Mouse (Mus musculus) layer of hippocampus, adult 8-10 months (tissue): Measurements from ENCODE around the gene Dck. TPM values are rescaled to one million over a fixed set of nuclear protein-coding genes. Genes with fewer than 3 reads are reported as not detected.

Source experiments
- DNase-seq, 2 experiments: peaks; one replicate each; pipeline ENCODE4 v3.0.0; 2022; ENCODE audit warnings: low spot score in 2 of 2
- total RNA-seq, 4 experiments: library from RNA; stranded (reverse); gene quantifications; 2 replicates each; pipeline ENCODE4 v1.2.4; 2022

The Dck gene
- total RNA-seq, 4 experiments from 2014 or later, result 12.1 to 14.0 (median 12.9) TPM

- peak in 1 of 2 experiments; percentile 46 for DNase-seq
Observed at GRCm38 (mm10) chr5:88791256-88792245, 26.8 kb downstream of the Dck start.

DNA sequence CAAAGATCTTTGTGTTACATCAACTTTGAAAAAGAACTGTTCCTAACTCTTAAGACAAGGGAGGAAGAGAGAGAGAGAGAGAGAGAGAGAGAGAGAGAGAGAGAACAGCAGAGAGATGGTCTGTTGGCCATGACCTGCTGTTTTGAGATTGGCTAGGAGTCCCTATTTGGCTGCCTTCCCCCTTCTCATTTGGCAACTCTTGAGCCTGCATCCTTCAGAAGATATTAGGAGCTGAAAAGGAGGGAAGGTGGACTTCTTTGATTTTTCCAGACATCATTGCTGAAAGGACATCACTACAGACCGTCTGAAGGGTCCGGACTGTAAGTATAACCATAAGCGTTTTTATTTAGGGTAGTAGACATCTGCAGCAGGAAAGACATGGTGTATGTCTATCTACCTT, 28.9 kb downstream of the Dck start:
- no peak for DNase-seq

DNA sequence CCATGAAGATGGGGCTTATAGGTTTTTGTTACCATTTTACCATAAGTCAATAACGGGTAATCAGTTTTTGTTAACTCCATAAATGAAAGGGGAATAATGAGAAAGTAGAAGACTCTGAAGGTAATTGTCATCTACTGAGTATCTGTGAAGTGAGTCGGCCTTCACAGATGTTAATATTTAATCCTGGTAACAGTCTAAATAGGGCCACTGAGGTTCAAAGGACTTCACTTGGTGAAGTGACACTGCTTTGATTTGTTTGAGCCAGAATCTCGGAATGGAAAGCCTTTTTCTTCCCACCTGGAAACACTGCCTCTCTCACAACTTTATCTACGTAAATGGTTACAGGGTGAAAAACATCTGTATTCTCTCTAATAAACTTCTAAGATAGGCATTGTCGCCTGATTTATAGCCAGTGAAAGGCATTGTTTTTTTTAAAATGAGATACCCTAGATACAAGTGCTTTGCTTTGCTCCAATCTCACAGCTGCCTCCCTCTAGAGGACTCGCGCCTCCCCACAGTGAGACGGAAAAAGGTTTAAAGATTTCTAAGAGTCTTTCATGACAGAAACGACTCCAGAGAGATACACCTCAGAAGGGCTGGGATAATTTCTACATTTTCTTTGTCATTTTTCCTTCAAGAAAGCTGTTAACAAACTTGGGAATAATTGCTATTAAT, 31.3 kb downstream of the Dck start:
- no peak for DNase-seq

- DNase-seq, result no peak
Observed at GRCm38 (mm10) chr5:88796588-88796987, 31.8 kb downstream of the Dck start.

GRCm38 (mm10) chr5:88797121-88797520, 32.3 kb downstream of the Dck start:
- no peak for DNase-seq

DNA sequence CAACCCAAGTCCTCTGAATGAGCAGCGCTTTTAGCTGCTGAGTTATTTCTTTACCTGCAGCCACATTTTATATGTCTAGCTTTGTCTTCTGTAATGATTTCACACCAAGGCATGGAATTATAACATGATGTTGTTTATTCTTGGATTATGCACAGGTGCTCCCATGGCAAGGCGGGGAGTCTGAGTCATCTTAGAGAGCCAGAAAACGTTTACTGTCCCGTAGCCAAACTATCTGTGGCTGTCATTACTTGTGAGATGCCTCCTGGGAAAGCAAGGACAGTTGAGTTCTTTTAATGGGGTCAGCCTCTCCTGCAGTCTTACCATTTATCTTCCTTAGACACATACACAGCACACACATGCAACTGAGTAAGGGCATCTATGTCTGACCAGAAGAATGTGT, 40.8 kb downstream of the Dck start:
- DNase-seq, result no peak

- no peak for DNase-seq
Observed at GRCm38 (mm10) chr5:88806278-88806677, 41.5 kb downstream of the Dck start.

GRCm38 (mm10) chr5:88807342-88807741, 42.5 kb downstream of the Dck start:
- DNase-seq, result peak in 1 of 2 experiments; percentile 18

DNA sequence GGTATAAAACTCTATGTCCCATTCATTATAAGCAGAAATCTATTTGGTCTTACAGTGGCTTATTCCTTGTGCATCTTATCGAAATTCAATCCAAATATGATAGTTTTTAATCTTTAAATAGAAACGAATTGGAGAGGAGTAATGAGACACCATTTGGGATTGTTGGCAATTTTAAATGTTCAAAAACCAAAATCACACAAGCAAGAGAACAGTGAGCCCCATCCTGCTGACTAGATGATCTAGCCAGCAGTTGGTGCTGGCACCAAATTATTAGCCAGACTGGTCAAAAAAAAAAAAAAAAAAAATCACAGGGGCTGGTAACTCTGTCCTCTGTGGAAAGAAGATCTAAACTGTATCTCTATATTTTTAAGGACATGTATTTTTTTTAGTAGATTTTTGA, 48.4 kb downstream of the Dck start:
- DNase-seq, result no peak

DNA sequence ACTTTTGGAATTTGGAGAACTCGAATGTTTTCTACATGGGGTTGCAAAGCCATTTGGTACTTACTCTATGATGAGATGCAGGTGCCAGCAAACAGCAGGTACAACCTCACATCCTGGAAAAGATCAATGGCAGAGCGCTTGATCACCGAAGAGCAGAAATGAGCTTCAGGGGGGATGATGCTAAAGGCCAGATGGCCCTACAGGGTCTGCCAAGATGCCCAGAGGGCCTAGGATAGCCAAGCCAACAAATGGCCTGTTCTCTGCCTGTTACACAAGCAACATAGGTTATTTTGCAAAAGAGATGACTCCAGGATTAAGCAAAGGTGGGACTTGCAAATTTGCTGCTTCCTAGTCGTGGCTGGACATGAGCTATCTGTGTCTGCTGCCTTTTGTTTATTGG, 49.8 kb downstream of the Dck start:
- DNase-seq, result no peak

GRCm38 (mm10) chr5:88821542-88821941, 56.7 kb downstream of the Dck start:
- no peak for DNase-seq

- DNase-seq, result no peak
Observed at GRCm38 (mm10) chr5:88824838-88825237, 60.0 kb downstream of the Dck start.

DNA sequence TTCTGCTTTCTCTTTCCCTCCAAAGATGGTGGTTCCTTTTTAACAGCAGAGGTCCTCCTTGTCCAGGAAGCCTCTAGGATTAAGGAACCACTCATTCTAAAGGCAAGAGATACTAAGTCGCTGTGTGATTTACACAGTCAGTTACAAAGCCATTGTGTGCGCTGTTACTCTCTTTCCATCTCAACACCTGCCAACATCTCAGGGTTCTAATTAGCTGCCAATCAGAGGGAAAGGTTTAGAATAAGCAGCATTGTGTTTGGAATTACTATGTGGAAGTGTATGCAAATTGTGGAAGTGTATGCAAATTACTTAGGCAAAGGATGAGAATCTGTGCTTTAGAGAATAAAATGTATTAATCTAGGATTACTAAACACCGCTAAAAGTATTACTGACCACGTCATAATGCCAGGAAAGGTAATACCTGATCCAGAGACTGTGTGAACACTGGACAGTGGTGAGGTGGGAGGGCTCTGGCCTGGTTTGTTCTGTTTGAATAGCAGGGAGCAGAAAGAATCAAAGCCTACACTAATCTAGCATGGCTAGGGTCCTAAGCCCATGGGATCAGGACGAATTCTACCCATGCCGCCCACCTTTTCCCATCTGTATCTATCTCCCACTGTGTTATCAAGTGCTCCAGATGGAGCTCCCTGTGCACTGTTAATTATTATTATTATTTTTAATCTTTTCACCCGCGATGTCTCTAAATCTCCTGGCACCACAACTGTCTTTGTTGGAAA, 65.2 kb downstream of the Dck start:
- peak; percentile 45 to 50 for DNase-seq

- DNase-seq, result no peak
Observed at GRCm38 (mm10) chr5:88830880-88831279, 66.1 kb downstream of the Dck start.

DNA sequence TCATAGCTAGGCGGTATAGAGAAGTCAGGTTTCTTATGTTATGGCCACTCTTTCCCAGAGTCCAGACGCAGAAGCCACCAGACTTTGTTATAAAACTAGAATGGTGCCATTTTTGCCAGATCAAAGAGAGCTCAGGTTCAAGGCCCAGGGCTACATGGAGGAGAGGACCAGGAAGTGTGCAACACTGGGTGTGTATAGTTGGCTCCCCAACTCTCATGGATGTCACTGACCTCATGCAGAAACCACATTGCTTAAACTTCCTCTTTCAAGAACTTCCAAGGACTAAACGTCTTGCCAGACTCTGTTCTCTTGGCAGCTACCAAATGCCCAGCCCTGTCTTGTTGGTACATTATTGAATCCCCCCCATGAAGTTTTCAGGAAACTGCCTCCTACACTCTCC, 67.1 kb downstream of the Dck start:
- DNase-seq, result no peak

Other genes with a start within 250 kb of the Dck start
- gene Jchain, start 237.1 kb upstream of the Dck start, total RNA-seq, result under 1 TPM; 0.23 to 0.39 (median 0.32) TPM
- 10 to 100 TPM; 25.4 to 30.3 (median 28.2) TPM for gene Utp3, start 210.5 kb upstream of the Dck start, total RNA-seq
- gene Rufy3, start 200.0 kb upstream of the Dck start, total RNA-seq, result 100 to 1,000 TPM; 157 to 193 (median 180) TPM
- gene Grsf1, start 88.8 kb upstream of the Dck start, total RNA-seq, result 100 to 1,000 TPM in 1 of 4 experiments, 10 to 100 TPM in 3; 90.0 to 103 (median 94.6) TPM
- 10 to 100 TPM; 23.3 to 32.6 (median 26.6) TPM for gene Mob1b, start 44.1 kb upstream of the Dck start, total RNA-seq
- 100 to 1,000 TPM; 140 to 157 (median 150) TPM for gene Slc4a4, start 121.8 kb downstream of the Dck start, total RNA-seq